Mouse (Mus musculus) megakaryocyte, embryonic 14.5 days (primary cell): ENCODE measurements around the gene Slc22a20. TPM values are rescaled to one million over a fixed set of nuclear protein-coding genes. Genes with fewer than 3 reads are reported as not detected.

Experiments used
- H3K27me3 ChIP-seq: replicated peaks from 2 replicates; pipeline ENCODE3; 2012; ENCODE audit warnings: inconsistent platforms
- H3K36me3 ChIP-seq: replicated peaks from 2 replicates; pipeline ENCODE3; 2012; ENCODE audit warnings: low read length, inconsistent platforms, mixed read lengths
- H3K4me1 ChIP-seq: 2 replicates; pipeline ENCODE4 v1.6.1; 2012; ENCODE audit warnings: inconsistent platforms
- H3K4me3 ChIP-seq: replicated peaks from 2 replicates; pipeline ENCODE3; 2012; ENCODE audit warnings: moderate library complexity, mild to moderate bottlenecking, inconsistent platforms
- H3K9me3 ChIP-seq: 2 replicates; pipeline ENCODE4 v1.6.1; 2012; ENCODE audit warnings: inconsistent platforms
- FLI1 ChIP-seq: IDR thresholded peaks from 2 replicates; pipeline ENCODE4 v1.6.1; 2012; ENCODE audit warnings: low read length, inconsistent platforms, mixed read lengths
- GATA1 ChIP-seq: IDR thresholded peaks from 3 replicates; pipeline ENCODE4 v1.6.1; 2012; ENCODE audit warnings: mixed read lengths, low read length, inconsistent platforms, borderline replicate concordance
- polyA plus RNA-seq: library from polyadenylated mRNA; stranded (reverse); fragments of >175 nt; gene quantifications from 2 replicates; pipeline ENCODE4 v1.2.3, GENCODE M21; 2012; ENCODE audit warnings: low replicate concordance; ENCODE audit not compliant: insufficient read depth

Slc22a20 gene
- polyA plus RNA-seq, 1 experiment: not detected

DNA sequence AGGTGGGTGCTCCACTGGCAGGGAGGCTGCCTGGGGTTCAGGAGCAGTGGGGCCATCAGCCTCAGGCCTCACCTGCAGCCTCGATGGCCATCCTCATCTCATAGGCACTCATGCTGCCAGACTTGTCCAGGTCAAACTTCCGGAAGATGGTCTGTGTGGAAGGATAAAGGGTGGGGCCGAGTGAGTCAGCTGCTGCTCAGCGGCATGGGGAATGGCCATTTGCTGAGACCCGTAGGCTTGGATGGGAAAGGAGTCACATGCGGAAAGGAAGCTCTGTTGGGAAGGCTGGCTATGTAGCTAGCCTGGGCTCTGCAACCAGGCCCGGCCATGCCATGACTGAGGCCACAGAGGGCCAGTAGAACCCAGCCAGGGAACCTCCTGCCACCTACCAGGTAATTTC, 5.5 kb upstream of the Slc22a20 start:
- H3K4me1 ChIP-seq: peaks cover 71% of the 10 kb centered on the region
- H3K9me3 ChIP-seq: no peaks in the 10 kb centered on the region
- peak overlapping the region; percentile 64 for H3K4me3 ChIP-seq
- TF ChIP-seq FLI1: no peak
- no peak for TF ChIP-seq GATA1
- H3K36me3 ChIP-seq: peaks cover 66% of the 10 kb centered on the region
- no peaks in the 10 kb centered on the region for H3K27me3 ChIP-seq

DNA sequence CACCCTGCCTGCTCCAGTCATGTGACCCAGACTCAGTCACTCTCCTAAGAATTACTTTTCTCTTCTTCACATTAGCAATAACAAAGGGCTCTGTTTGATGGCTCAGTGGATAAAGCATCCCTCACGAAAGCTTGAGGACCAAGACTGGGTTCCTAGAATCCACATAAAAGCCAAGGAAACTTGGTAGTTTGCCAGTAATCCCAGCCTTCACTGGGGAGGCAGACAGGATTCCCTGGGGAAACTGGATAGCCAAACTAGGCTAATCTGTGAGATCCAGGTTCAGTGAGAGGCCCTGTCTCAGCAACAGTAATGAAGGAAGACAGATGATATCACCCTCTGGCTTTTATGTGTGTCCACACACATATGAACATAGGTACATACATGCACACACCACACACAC, 5.0 kb upstream of the Slc22a20 start:
- Histone ChIP-seq H3K9me3 (no peaks in the 10 kb centered on the region), H3K4me1 (peaks cover 73% of the 10 kb centered on the region), H3K4me3 (no peak overlapping the region), H3K36me3 (peaks cover 62% of the 10 kb centered on the region), H3K27me3 (no peaks in the 10 kb centered on the region)
- TF ChIP-seq FLI1 (no peak), GATA1 (no peak)

- Histone ChIP-seq H3K27me3 (no peaks in the 10 kb centered on the region), H3K4me3 (peak overlapping the region; percentile 14), H3K36me3 (peaks cover 55% of the 10 kb centered on the region), H3K9me3 (no peaks in the 10 kb centered on the region), H3K4me1 (peaks cover 70% of the 10 kb centered on the region)
- TF ChIP-seq FLI1: no peak
- TF ChIP-seq GATA1: no peak
These were observed 4.1 kb upstream of the Slc22a20 start for GRCm38 (mm10) chr19:5990033-5990432.

- peaks cover 70% of the 10 kb centered on the region for H3K4me1 ChIP-seq
- H3K9me3 ChIP-seq: no peaks in the 10 kb centered on the region
- peak overlapping the region; percentile 89 for H3K4me3 ChIP-seq
- peaks cover 51% of the 10 kb centered on the region for H3K36me3 ChIP-seq
- no peaks in the 10 kb centered on the region for H3K27me3 ChIP-seq
- TF ChIP-seq GATA1: no peak
- TF ChIP-seq FLI1: no peak
These were observed 3.6 kb upstream of the Slc22a20 start for GRCm38 (mm10) chr19:5989585-5989984.

GRCm38 (mm10) chr19:5988815-5989452, 3.0 kb upstream of the Slc22a20 start:
- Histone ChIP-seq H3K27me3 (peaks cover 3% of the 10 kb centered on the region), H3K4me1 (peaks cover 65% of the 10 kb centered on the region), H3K36me3 (peaks cover 44% of the 10 kb centered on the region), H3K4me3 (peak overlapping the region; percentile 89), H3K9me3 (no peaks in the 10 kb centered on the region)
- TF ChIP-seq FLI1 (no peak), GATA1 (no peak)

- Histone ChIP-seq H3K4me1 (peaks cover 61% of the 10 kb centered on the region), H3K36me3 (peaks cover 38% of the 10 kb centered on the region), H3K9me3 (no peaks in the 10 kb centered on the region), H3K4me3 (peak overlapping the region; percentile 89), H3K27me3 (peaks cover 9% of the 10 kb centered on the region)
- TF ChIP-seq FLI1 (no peak), GATA1 (no peak)
These were observed 2.3 kb upstream of the Slc22a20 start for GRCm38 (mm10) chr19:5988027-5988814.

- Histone ChIP-seq H3K36me3 (no peaks in the 10 kb centered on the region), H3K27me3 (peaks cover 15% of the 10 kb centered on the region), H3K4me1 (peaks cover 19% of the 10 kb centered on the region), H3K4me3 (peak overlapping the region; percentile 26), H3K9me3 (no peaks in the 10 kb centered on the region)
- TF ChIP-seq GATA1 (no peak), FLI1 (no peak)
These were observed 5.5 kb downstream of the Slc22a20 start for GRCm38 (mm10) chr19:5980477-5980876.

- no peak for TF ChIP-seq GATA1
- no peak for TF ChIP-seq FLI1
- Histone ChIP-seq H3K36me3 (no peaks in the 10 kb centered on the region), H3K9me3 (no peaks in the 10 kb centered on the region), H3K4me3 (no peak overlapping the region), H3K27me3 (peaks cover 8% of the 10 kb centered on the region), H3K4me1 (peaks cover 20% of the 10 kb centered on the region)
These were observed 8.2 kb downstream of the Slc22a20 start for GRCm38 (mm10) chr19:5977717-5978116.

DNA sequence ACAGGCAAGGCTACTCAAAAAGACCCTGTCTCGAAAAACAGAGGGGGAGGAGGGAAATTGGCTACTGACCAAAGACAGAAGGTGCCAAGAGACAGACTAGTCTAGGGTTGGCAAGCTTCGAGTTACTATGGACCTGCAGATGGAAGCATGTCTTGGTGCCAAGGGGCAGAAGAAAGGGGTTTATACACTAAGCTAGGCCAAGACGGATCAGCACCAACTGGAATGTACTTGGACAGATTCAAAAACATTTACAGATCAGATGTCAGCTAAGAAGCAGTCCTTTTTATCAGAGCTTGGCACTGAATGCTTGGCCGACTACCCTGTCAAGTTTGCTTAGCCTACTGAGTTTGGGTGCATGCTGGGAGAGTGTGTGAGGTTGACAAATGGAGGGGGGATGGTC, 10.3 kb downstream of the Slc22a20 start:
- peaks cover 17% of the 10 kb centered on the region for H3K27me3 ChIP-seq
- peaks cover 18% of the 10 kb centered on the region for H3K4me1 ChIP-seq
- TF ChIP-seq GATA1: no peak
- TF ChIP-seq FLI1: no peak
- no peak overlapping the region for H3K4me3 ChIP-seq
- H3K9me3 ChIP-seq: no peaks in the 10 kb centered on the region
- no peaks in the 10 kb centered on the region for H3K36me3 ChIP-seq

DNA sequence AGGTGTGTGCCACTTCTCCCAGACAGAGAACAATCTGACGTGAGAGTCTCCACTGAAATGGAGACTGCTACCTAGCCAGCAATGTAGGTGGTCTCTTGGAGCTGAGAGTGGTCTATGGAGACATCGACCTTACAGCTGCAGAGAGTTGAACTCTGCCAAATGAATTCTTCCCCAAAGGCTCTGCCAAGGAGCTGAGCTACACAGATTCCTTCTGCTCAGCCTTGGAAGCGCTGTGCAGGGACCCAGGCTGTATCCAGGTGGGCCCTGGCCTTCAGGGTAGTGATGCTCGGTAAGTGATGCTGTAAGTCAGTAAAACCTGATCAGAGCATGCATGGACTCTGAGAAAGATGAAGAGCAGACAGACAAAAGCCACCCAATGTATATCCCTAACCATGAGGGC, 10.8 kb downstream of the Slc22a20 start:
- no peaks in the 10 kb centered on the region for H3K9me3 ChIP-seq
- no peaks in the 10 kb centered on the region for H3K36me3 ChIP-seq
- no peak overlapping the region for H3K4me3 ChIP-seq
- H3K27me3 ChIP-seq: peaks cover 16% of the 10 kb centered on the region
- TF ChIP-seq FLI1: no peak
- no peak for TF ChIP-seq GATA1
- H3K4me1 ChIP-seq: peaks cover 18% of the 10 kb centered on the region
